Mouse (Mus musculus) spleen, adult 2 months (tissue): ENCODE results near the gene Wnk4.

Experiments used
- CTCF ChIP-seq: fragments of 200-500 bp; IDR thresholded peaks from 2 replicates; pipeline ENCODE4 v1.5.1; 2011; ENCODE audit warnings: mild to moderate bottlenecking, inconsistent platforms; ENCODE audit not compliant: insufficient read depth, insufficient read length, insufficient replicate concordance; ENCODE audit errors: extremely low read depth
- POLR2A ChIP-seq: fragments of 200-500 bp; IDR thresholded peaks from 2 replicates; pipeline ENCODE4 v1.6.1; 2011; ENCODE audit warnings: low read depth, low read length, inconsistent platforms

DNA sequence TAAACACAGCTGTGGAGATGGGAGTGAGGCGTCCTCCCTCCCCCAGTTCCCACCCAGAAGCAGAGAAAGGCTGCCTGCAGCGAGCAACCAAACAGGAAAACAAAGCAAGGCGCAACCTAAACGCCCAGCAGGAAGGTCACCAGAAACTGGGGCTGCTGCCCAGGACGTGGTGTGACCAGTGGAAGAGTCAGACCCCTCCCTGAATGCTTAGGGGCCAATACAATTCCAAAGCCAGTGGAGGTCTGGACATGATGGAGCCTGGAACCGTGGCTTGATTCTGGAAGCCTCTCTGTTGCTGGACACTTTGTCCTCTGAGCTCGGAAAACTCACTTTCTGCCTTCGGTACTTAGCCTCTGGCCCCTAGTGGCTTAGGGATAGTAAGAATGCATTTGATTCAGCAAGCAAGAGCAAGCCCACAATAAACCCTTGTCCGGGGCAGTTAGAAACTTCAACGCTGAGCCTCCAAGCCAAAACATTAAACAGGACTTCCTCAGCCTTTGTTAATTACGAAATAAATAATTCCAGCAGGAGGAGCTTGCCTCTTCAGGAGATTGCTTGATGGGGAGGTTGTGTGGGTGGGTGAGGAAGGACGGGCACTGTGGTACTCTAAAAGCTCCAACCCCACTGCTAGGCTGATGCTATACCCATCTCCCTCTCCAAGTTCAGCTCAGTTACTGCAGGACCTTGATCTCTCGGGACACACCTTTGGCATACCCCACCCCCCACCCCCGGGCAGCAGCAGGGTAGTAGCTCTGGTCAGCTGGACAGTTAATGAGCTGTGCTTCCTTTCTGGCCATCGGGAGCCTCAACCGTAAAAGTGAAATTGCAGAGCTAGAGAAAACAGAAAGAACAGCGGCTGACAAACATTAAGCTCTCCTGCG, 29.1 kb upstream of the Wnk4 start:
- TF ChIP-seq POLR2A (no peak), CTCF (no peak)
